Mouse (Mus musculus) myocyte (in vitro differentiated cells): ENCODE measurements around the gene Bcl6b.

Source experiments
- E2F4 ChIP-seq: IDR thresholded peaks from one replicate; pipeline ENCODE4 v1.6.1; 2011; ENCODE audit warnings: mild to moderate bottlenecking, control low read depth, moderate library complexity; ENCODE audit not compliant: insufficient read depth
- POLR2A ChIP-seq: IDR thresholded peaks from one replicate; pipeline ENCODE4 v1.6.1; 2011; ENCODE audit warnings: low read depth, mild to moderate bottlenecking, control low read depth, moderate library complexity; ENCODE audit not compliant: insufficient read length
- POLR2AphosphoS2 ChIP-seq: IDR thresholded peaks from one replicate; pipeline ENCODE4 v1.6.1; 2011; ENCODE audit warnings: low read depth, control low read depth; ENCODE audit not compliant: insufficient read length
- SRF ChIP-seq: IDR thresholded peaks from one replicate; pipeline ENCODE4 v1.6.1; 2011; ENCODE audit warnings: low read depth; ENCODE audit not compliant: control insufficient read depth, insufficient read length
- TCF12 ChIP-seq: IDR thresholded peaks from one replicate; pipeline ENCODE4 v1.6.1; 2011; ENCODE audit warnings: mild to moderate bottlenecking, control low read depth; ENCODE audit not compliant: poor library complexity, insufficient read depth, severe bottlenecking
- TCF3 ChIP-seq: IDR thresholded peaks from one replicate; pipeline ENCODE4 v1.6.1; 2011; ENCODE audit warnings: low read depth, control low read depth; ENCODE audit not compliant: insufficient read length

DNA sequence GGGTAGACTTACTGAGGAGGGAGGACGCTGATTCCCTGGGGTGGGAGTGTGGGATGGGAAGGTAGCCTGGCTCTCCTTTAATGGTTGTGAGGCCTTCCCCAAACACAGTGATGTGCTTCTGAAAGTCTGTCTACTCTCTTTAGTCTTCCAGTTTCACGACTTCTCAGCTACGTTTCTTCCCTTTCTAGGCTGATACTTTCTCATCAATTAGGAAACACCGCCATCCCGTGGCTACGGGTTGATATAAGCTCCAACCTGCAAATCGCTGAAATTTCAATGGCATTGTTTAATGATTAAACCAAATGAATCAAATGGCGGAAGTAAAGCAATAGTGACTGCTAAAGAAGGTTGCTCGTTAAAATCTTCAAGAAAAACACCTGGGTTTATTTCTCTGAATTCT, 16.7 kb downstream of the Bcl6b start:
- no peak for TF ChIP-seq POLR2A
- no peak for TF ChIP-seq SRF
- TF ChIP-seq TCF12: no peak
- no peak for TF ChIP-seq E2F4
- TF ChIP-seq POLR2AphosphoS2: no peak
- TF ChIP-seq TCF3: no peak
